In the genomic region with DNA sequence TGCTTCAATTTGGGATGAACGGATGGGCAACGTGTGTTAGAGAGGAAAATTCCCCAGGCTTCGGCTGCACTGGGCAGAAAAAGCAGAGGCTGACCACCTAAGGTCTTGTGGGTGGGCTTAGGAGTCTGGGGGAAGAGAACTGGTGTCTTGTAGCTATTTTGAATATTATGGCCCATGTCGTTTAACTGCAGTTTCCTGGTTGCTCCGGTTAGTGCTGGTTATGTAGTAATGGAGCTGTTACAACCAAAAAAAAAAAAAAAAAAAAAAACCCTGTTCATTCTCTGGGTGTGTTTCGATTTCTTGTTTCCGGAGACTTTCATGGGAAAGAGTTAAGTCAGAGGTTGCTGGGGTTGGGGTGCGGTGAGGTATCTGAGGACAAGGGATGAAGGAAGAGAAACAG, we compare ENCODE assay signal across 16 mouse cellular contexts. TPM values are rescaled to one million over a fixed set of nuclear protein-coding genes. Genes with fewer than 3 reads are reported as not detected.
"Had no signal": no experiment of that assay in that cellular context is flagged by ENCODE, and none has a peak within 500 bp of the region (broad histone marks: within the 10 kb centered on the region; RNA-seq: fewer than 3 reads in every experiment).

No protein-coding gene starts in this region.

- H3K36me3 ChIP-seq: hindbrain, embryonic 12.5 days; limb, embryonic 10.5 days; lung, embryonic 15.5 days; midbrain, embryonic 12.5 days; neural tube, embryonic 13.5 days had no signal

- H3K4me2 ChIP-seq: hindbrain, embryonic 12.5 days; liver, embryonic 11.5 days; lung, embryonic 15.5 days; midbrain, embryonic 12.5 days; neural tube, embryonic 13.5 days had no signal

- H3K4me3 ChIP-seq: hindbrain, embryonic 12.5 days; layer of hippocampus, adult 2 months; limb, embryonic 10.5 days; lung, embryonic 15.5 days; megakaryocyte, embryonic 14.5 days; midbrain, embryonic 12.5 days; neural tube, embryonic 13.5 days had no signal

- H3K9me3 ChIP-seq: hindbrain, embryonic 12.5 days; limb, embryonic 10.5 days; lung, embryonic 15.5 days; midbrain, embryonic 12.5 days; neural tube, embryonic 13.5 days had no signal

- H3K27me3 ChIP-seq: hindbrain, embryonic 12.5 days; lung, embryonic 15.5 days had no signal

- H3K4me1 ChIP-seq: hindbrain, embryonic 12.5 days; limb, embryonic 10.5 days; lung, embryonic 15.5 days; megakaryocyte, embryonic 14.5 days; midbrain, embryonic 12.5 days; neural tube, embryonic 13.5 days had no signal

- H3K9ac ChIP-seq: hindbrain, embryonic 12.5 days; lung, embryonic 15.5 days; midbrain, embryonic 12.5 days; neural tube, embryonic 13.5 days had no signal

- ATAC-seq: hindbrain, embryonic 16.5 days; inflammation-experienced regulatory T-cells, adult 6 months; midbrain, embryonic 16.5 days had no signal

- DNase-seq: lung, postnatal 14 days; right cerebral cortex, postnatal 14 days; thymus, adult 18-20 months; thymus, postnatal 14 days had no signal

- H3K27ac ChIP-seq: hindbrain, embryonic 12.5 days; layer of hippocampus, adult 2 months; limb, embryonic 10.5 days; lung, embryonic 15.5 days; macrophage; midbrain, embryonic 12.5 days; neural tube, embryonic 13.5 days had no signal

RNA-seq across cellular contexts. Expression of gene Sgpp2, which starts 12.7 kb away (rescaled TPM):
- polyA plus RNA-seq: macrophage had no signal
